Mouse (Mus musculus) CH12.LX (cell line): Measurements from ENCODE around the gene 1110008L16Rik. TPM values are rescaled to one million over a fixed set of nuclear protein-coding genes. Genes with fewer than 3 reads are reported as not detected.

Source experiments
- DNase-seq: peaks from one replicate; pipeline ENCODE4 v3.0.0-alpha.2; 2013; ENCODE audit errors: extremely low read depth
- H3K27ac ChIP-seq: 2 replicates; pipeline ENCODE4 v1.5.1; 2012; ENCODE audit warnings: low read depth, mild to moderate bottlenecking, control low read depth, moderate library complexity; ENCODE audit not compliant: insufficient read depth
- H3K27me3 ChIP-seq: replicated peaks from 2 replicates; pipeline ENCODE3; 2012; ENCODE audit warnings: inconsistent platforms
- H3K36me3 ChIP-seq, 2 experiments: replicated peaks in 1 of 2; 2 replicates each; pipeline versions ENCODE3 to v1.6.1; 2012; ENCODE audit warnings: inconsistent platforms in 1 of 2, low read length in 1 of 2, mild to moderate bottlenecking in 1 of 2, mixed read lengths in 1 of 2, moderate library complexity in 1 of 2; ENCODE audit not compliant: control insufficient read depth in 1 of 2, insufficient read depth in 1 of 2
- H3K4me1 ChIP-seq, 2 experiments: 2 replicates each; pipeline ENCODE4 v1.6.1; 2012; ENCODE audit warnings: inconsistent platforms in 1 of 2, moderate library complexity in 1 of 2; ENCODE audit not compliant: insufficient read depth in 2 of 2, control insufficient read depth in 1 of 2
- H3K4me2 ChIP-seq: 2 replicates; pipeline ENCODE4 v1.6.1; 2012; ENCODE audit warnings: low read depth, mild to moderate bottlenecking, control low read depth; ENCODE audit not compliant: poor library complexity, insufficient read depth, severe bottlenecking
- H3K4me3 ChIP-seq, 3 experiments: fragments of 150-350 bp in 1 of 3; sonication (generic) in 1 of 3; replicated peaks in 1 of 3; 2 replicates each; pipeline versions ENCODE3 to v1.5.1; 2011 to 2012; ENCODE audit warnings: low read depth in 2 of 3, low read length in 2 of 3, mild to moderate bottlenecking in 2 of 3, moderate library complexity in 2 of 3, control low read depth in 1 of 3, improper control_type of control experiment in 1 of 3, inconsistent platforms in 1 of 3, mixed read lengths in 1 of 3; ENCODE audit not compliant: poor library complexity in 1 of 3
- H3K79me2 ChIP-seq: replicated peaks from 2 replicates; pipeline ENCODE4 v1.6.1; 2012; ENCODE audit warnings: mild to moderate bottlenecking, moderate library complexity; ENCODE audit not compliant: control insufficient read depth, poor library complexity, insufficient read depth, severe bottlenecking; ENCODE audit errors: extremely low read depth
- H3K9ac ChIP-seq: 2 replicates; pipeline ENCODE4 v1.6.1; 2012; ENCODE audit warnings: low read depth, mild to moderate bottlenecking, control low read depth, moderate library complexity; ENCODE audit not compliant: insufficient read depth
- H3K9me3 ChIP-seq: replicated peaks from 2 replicates; pipeline ENCODE3; 2012; ENCODE audit warnings: low read length, inconsistent platforms, mixed read lengths
- BHLHE40 ChIP-seq: IDR thresholded peaks from 2 replicates; pipeline ENCODE4 v1.6.1; 2011; ENCODE audit warnings: mild to moderate bottlenecking, low read depth, low read length, improper control_type of control experiment
- CHD1 ChIP-seq: IDR thresholded peaks from 2 replicates; pipeline ENCODE4 v1.6.1; 2012; ENCODE audit warnings: low read depth, low read length, improper control_type of control experiment, inconsistent platforms
- CHD2 ChIP-seq: IDR thresholded peaks from 2 replicates; pipeline ENCODE4 v1.6.1; 2011; ENCODE audit warnings: low read length, improper control_type of control experiment
- E2F4 ChIP-seq: IDR thresholded peaks from 2 replicates; pipeline ENCODE4 v1.6.1; 2011; ENCODE audit warnings: low read depth, low read length, improper control_type of control experiment; ENCODE audit not compliant: insufficient replicate concordance
- ETS1 ChIP-seq: conservative IDR thresholded peaks from 2 replicates; pipeline ENCODE4 v1.6.1; 2012; ENCODE audit warnings: low read depth, mild to moderate bottlenecking, inconsistent platforms, low read length, improper control_type of control experiment, moderate library complexity
- GABPA ChIP-seq: IDR thresholded peaks from 2 replicates; pipeline ENCODE4 v1.6.1; 2012; ENCODE audit warnings: low read depth, low read length, improper control_type of control experiment, inconsistent platforms; ENCODE audit not compliant: insufficient replicate concordance
- IRF4 ChIP-seq: IDR thresholded peaks from 2 replicates; pipeline ENCODE4 v1.6.1; 2014; ENCODE audit warnings: low read depth, mild to moderate bottlenecking, inconsistent platforms, low read length, improper control_type of control experiment
- JUN ChIP-seq: IDR thresholded peaks from 2 replicates; pipeline ENCODE4 v1.6.1; 2011; ENCODE audit warnings: low read depth, mild to moderate bottlenecking, low read length, improper control_type of control experiment, moderate library complexity; ENCODE audit not compliant: insufficient read depth
- MAX ChIP-seq: IDR thresholded peaks from 2 replicates; pipeline ENCODE4 v1.6.1; 2011; ENCODE audit warnings: low read length, improper control_type of control experiment
- NRF1 ChIP-seq: IDR thresholded peaks from 2 replicates; pipeline ENCODE4 v1.6.1; 2014; ENCODE audit warnings: low read depth, mild to moderate bottlenecking, inconsistent platforms, low read length, improper control_type of control experiment, moderate library complexity
- PAX5 ChIP-seq: IDR thresholded peaks from 2 replicates; pipeline ENCODE4 v1.6.1; 2012; ENCODE audit warnings: low read length, inconsistent platforms, mixed read lengths
- RCOR1 ChIP-seq: conservative IDR thresholded peaks from 2 replicates; pipeline ENCODE4 v1.6.1; 2012; ENCODE audit warnings: low read depth, mild to moderate bottlenecking, inconsistent platforms, low read length, improper control_type of control experiment
- SMC3 ChIP-seq: IDR thresholded peaks from 2 replicates; pipeline ENCODE4 v1.6.1; 2011; ENCODE audit warnings: low read depth, low read length, improper control_type of control experiment
- TCF12 ChIP-seq: IDR thresholded peaks from 2 replicates; pipeline ENCODE4 v1.6.1; 2014; ENCODE audit warnings: low read depth, mild to moderate bottlenecking, inconsistent platforms, low read length, improper control_type of control experiment
- UBTF ChIP-seq: IDR thresholded peaks from 2 replicates; pipeline ENCODE4 v1.6.1; 2012; ENCODE audit warnings: low read depth, mild to moderate bottlenecking, inconsistent platforms, low read length, improper control_type of control experiment, moderate library complexity
- ZC3H11A ChIP-seq: IDR thresholded peaks from 2 replicates; pipeline ENCODE4 v1.6.1; 2012; ENCODE audit warnings: low read depth, mild to moderate bottlenecking, inconsistent platforms, low read length, improper control_type of control experiment
- ZKSCAN1 ChIP-seq: IDR thresholded peaks from 2 replicates; pipeline ENCODE4 v1.6.1; 2012; ENCODE audit warnings: low read depth, inconsistent platforms, low read length, improper control_type of control experiment, borderline replicate concordance
- ZMIZ1 ChIP-seq: IDR thresholded peaks from 2 replicates; pipeline ENCODE4 v1.6.1; 2012; ENCODE audit warnings: low read depth, mild to moderate bottlenecking, inconsistent platforms, low read length, improper control_type of control experiment
- ZNF384 ChIP-seq: IDR thresholded peaks from 2 replicates; pipeline ENCODE4 v1.6.1; 2012; ENCODE audit warnings: low read depth, low read length, improper control_type of control experiment, inconsistent platforms
- dilution Hi-C: fragments of 300-500 bp; cut with MboI; formaldehyde crosslinking; loops from 2 replicates; pipeline ENCODE4 v1.14.3; 2020; ENCODE audit warnings: low sequenced_read_pairs; ENCODE audit not compliant: extremely low pct_unique_long_range_greater_than_20kb, extremely low pct_ligation_motif_present
- in situ Hi-C: fragments of 300-500 bp; cut with MboI; formaldehyde crosslinking; loops from 3 replicates; pipeline ENCODE4 v1.14.3; 2019; ENCODE audit warnings: low sequenced_read_pairs, low pct_ligation_motif_present, low pct_unique_long_range_greater_than_20kb, mixed read lengths
- polyA plus RNA-seq: library from polyadenylated mRNA; unstranded; fragments of >175 nt; gene quantifications from 2 replicates; pipeline ENCODE4 v1.2.1, GENCODE M21; 2012; ENCODE audit warnings: low read depth; ENCODE audit not compliant: insufficient read length
- total RNA-seq, 2 experiments: library from RNA; depleted of rRNA; stranded (reverse); fragments of 300-350 nt in 1 of 2; fragments of >200 nt in 1 of 2; gene quantifications; 2 replicates each; pipeline ENCODE4 v1.2.3; 2012 to 2014

Gene 1110008L16Rik
- total and polyA plus RNA-seq, 3 experiments, result 25.7 to 32.6 (median 28.9) TPM

GRCm38 (mm10) chr12:55426300-55426699 is 126.9 kb downstream of the 1110008L16Rik start:
- dilution Hi-C loops, result no loop called here

GRCm38 (mm10) chr12:55429201-55429600 is 129.8 kb downstream of the 1110008L16Rik start:
- no peak for TF ChIP-seq CHD1
- no peak for TF ChIP-seq MAX
- TF ChIP-seq RCOR1, result no peak
- no peak for TF ChIP-seq IRF4
- TF ChIP-seq UBTF, result no peak
- no peak for TF ChIP-seq ZKSCAN1
- TF ChIP-seq E2F4, result no peak
- no peak for TF ChIP-seq PAX5
- Histone ChIP-seq H3K9me3 (no peaks in the 10 kb centered on the region), H3K79me2 (no peaks in the 10 kb centered on the region), H3K9ac (peak overlapping the region; percentile 47; the same call in 1 of the 2 replicates), H3K4me1 (peaks cover 25 to 56% of the 10 kb centered on the region in 2 experiments), H3K36me3 (no peaks in the 10 kb centered on the region), H3K4me3 (no peak overlapping the region), H3K4me2 (no peak overlapping the region), H3K27ac (peak overlapping the region; percentile 86), H3K27me3 (no peaks in the 10 kb centered on the region)
- dilution Hi-C loops, result no loop called here
- DNase-seq, result no peak
- in situ Hi-C loops, result no loop called here

More at GRCm38 (mm10) chr12:55426300-55426699, 126.9 kb downstream of the 1110008L16Rik start:
- in situ Hi-C loops, result no loop called here
- no peaks in the 10 kb centered on the region for H3K27me3 ChIP-seq
- no peak overlapping the region for H3K27ac ChIP-seq
- no peak overlapping the region for H3K9ac ChIP-seq
- H3K36me3 ChIP-seq, result peaks cover 0 to 1% of the 10 kb centered on the region in 2 experiments
- no peak overlapping the region for H3K4me2 ChIP-seq
- H3K79me2 ChIP-seq, result no peaks in the 10 kb centered on the region
- peaks cover 18 to 53% of the 10 kb centered on the region in 2 experiments for H3K4me1 ChIP-seq
- H3K9me3 ChIP-seq, result peaks cover 2% of the 10 kb centered on the region
- TF ChIP-seq MAX, result no peak
- TF ChIP-seq TCF12, result no peak
- no peak for TF ChIP-seq ZNF384
- TF ChIP-seq CHD2, result no peak
- TF ChIP-seq ZMIZ1, result no peak
- no peak for TF ChIP-seq NRF1
- no peak for TF ChIP-seq JUN
- TF ChIP-seq SMC3, result no peak
- no peak for TF ChIP-seq ZC3H11A
- no peak for TF ChIP-seq GABPA
- TF ChIP-seq BHLHE40, result no peak
- no peak for TF ChIP-seq ETS1
- no peak for DNase-seq
- H3K4me3 ChIP-seq, result no peak overlapping the region
